Mouse (Mus musculus): ENCODE data around the gene Haus4.

DNA sequence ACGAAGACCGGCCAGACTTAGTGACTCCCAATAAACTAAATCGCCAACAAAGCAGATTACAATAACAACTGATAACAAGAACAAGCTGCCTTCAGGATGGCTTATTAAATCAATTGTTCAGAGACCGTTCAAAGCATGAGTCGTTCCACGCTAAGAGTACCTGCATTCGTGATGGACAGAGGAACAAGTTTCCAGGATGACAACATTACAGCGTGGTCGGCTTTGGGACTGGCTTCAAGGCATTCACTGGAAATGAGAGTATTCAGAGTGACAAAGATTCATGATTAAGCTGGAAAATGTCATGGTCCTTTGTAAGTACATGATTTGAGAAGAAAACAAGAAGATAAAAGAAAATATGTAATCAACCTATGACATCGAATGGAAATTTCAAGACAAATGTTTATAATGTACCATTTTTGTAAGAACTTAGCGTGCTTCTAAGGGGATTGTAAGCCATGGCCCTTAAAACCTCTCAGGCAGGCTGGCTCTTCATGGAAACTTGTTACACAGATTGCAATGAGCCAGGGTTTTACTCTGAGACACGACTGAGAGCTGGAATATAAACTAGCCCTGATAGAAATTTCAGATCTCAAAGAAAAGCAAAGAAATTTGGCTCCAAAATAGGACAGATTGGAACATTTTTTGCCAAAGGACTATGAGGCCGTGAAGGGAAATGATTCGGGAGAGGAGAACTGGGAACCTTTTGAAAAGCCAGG, 6.3 kb upstream of the Haus4 start:
- no peak for TF ChIP-seq CTCF (IDR thresholded peaks at IDR 0.05)
- no peak for TF ChIP-seq POLR2A (IDR thresholded peaks at IDR 0.05; ENCODE audit: insufficient read depth, low read depth, low read length)
- no peak for TF ChIP-seq EP300 (IDR thresholded peaks at IDR 0.05; ENCODE audit: insufficient read depth, low read depth, low read length)

Measured in heart, adult 2 months (tissue).